Mouse (Mus musculus): ENCODE data around the gene Rcan2. TPM values are rescaled to one million over a fixed set of nuclear protein-coding genes. Genes with fewer than 3 reads are reported as not detected.

Rcan2 gene
- total RNA-seq, 2 experiments from 2014 or later, result 172 to 186 TPM

DNA sequence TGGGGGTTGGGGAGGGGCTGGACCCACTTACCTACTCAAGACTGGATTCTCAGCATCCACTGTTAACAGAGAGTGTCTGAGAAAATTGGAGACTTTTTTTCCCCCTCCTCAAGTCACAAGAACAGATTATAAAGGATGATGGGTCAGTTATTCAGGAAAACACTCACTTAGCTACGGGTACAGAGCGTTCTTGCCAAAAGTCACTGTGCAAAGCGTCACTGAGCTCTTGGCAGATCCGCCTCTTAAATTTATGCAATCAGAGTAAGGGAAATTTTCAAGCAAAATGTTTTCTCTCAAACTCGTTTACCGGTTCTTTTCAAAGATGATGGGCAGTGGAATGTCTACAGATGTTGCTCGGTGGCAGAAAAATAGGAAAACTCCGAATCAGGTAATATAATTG, 241.7 kb downstream of the Rcan2 start:
- intact Hi-C loops (cut with DNase I), result no loop called here
- DNase-seq (ENCODE audit: low spot score in 2 of 2), result no peak

- DNase-seq (ENCODE audit: low spot score in 2 of 2), result no peak
- intact Hi-C loops (cut with DNase I), result no loop called here
These were observed 252.3 kb downstream of the Rcan2 start for GRCm38 (mm10) chr17:44053427-44053826.

GRCm38 (mm10) chr17:44057123-44057522, 256.0 kb downstream of the Rcan2 start:
- no peak for DNase-seq (ENCODE audit: low spot score in 2 of 2)
- intact Hi-C loops (cut with DNase I), result no loop called here

- intact Hi-C loops (cut with DNase I), result no loop called here
- DNase-seq (ENCODE audit: low spot score in 2 of 2), result no peak
These were observed 257.0 kb downstream of the Rcan2 start for GRCm38 (mm10) chr17:44058145-44058544.

DNA sequence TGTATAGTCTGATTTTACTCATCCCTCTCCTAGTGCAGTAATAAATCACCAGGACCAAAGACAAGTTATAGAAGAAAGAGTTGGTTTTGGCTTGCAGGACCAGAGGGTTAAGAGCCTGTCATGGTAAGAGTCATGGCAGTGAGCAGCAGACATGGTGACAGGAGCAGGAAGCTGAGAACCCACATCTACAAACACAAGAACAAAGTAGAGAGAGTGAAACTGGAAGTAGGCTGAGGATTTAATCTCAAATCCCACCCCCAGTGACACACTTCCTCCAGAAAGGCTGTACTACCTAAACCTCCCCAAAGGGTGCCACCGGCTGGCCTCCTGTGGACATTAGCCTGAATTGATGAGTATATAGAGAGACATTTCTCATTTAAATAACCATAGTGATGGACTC, 259.6 kb downstream of the Rcan2 start:
- intact Hi-C loops (cut with DNase I), result no loop called here
- DNase-seq (ENCODE audit: low spot score in 2 of 2), result no peak

DNA sequence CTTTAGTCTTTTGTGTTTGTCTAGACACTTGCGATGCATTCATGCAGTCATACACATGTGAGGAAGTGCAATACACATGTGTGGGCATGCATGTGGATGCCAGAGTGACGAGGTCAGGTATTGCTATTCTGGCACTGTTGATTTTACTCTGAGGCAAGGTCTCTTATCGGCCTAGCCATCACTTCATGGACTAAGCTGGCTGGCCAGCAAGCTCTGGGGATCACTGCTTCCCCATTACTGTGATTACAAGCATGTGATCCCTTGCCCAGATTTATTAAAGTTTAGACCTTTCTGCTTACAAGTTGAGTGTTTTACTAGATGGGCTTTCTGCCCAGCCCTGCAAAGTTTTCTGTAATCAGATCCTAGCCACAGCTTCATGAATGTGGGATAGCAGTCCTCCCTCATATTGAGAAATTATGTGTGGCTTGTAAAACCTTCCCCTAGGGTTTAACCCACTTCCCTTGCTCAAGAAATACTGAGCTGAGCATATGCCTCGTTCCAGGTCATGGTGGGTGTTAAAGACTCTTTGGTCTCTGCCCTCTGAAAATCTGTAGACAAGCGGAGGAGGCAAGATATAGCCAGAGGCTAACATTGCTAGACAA, 260.2 kb downstream of the Rcan2 start:
- DNase-seq (ENCODE audit: low spot score in 2 of 2), result no peak
- intact Hi-C loops (cut with DNase I), result no loop called here

DNA sequence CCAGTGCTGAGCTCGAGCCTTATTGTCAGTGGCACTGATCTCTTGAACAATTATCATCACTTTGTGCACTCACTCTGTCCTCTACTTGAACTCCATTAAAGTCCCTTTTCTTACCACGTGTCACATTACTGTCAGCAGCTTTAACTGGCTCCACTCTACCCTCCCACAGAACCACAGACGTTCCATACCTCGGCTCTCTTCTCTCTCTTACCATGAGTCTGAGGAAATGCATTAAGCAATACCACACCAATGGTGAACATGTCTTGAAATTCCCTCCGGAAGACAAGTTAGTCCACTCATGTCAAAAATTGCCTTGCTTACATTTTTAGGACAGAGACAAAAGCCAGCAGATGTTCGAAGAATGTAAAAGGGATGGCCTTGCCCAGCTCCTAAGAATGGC, 267.7 kb downstream of the Rcan2 start:
- intact Hi-C loops (cut with DNase I), result no loop called here

DNA sequence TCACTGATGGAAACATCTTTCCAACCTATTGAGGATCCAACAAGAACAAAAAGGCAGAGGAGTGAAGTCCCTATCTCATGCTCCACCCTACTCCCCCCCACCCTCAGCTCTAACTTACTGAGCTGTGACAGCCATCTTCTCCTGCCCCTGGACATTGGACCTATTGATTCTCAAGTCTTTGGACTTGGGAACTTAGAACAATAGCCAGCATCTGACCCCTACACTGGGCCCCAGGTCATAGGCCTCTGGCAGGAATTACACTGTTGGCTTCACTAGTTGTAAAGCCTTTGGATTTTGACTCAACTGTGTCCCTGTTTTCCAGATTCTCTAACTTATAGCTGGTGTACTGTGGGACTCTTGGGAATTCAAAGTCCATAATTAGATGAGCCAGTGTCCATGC, 270.5 kb downstream of the Rcan2 start:
- intact Hi-C loops (cut with DNase I), result no loop called here
- DNase-seq (ENCODE audit: low spot score in 2 of 2), result no peak

More for the DNA sequence above, 267.7 kb downstream of the Rcan2 start:
- no peak for DNase-seq (ENCODE audit: low spot score in 2 of 2)

GRCm38 (mm10) chr17:44075601-44076000, 274.4 kb downstream of the Rcan2 start:
- DNase-seq (ENCODE audit: low spot score in 2 of 2), result no peak
- intact Hi-C loops (cut with DNase I), result no loop called here

GRCm38 (mm10) chr17:44076051-44076680, 275.0 kb downstream of the Rcan2 start:
- no peak for DNase-seq (ENCODE audit: low spot score in 2 of 2)
- intact Hi-C loops (cut with DNase I), result loop anchor here (1.0 kb wide), 1 partner anchor 54 kb away; no protein-coding TSS in a partner anchor

- intact Hi-C loops (cut with DNase I), result no loop called here
- DNase-seq (ENCODE audit: low spot score in 2 of 2), result no peak
These were observed 276.1 kb downstream of the Rcan2 start for GRCm38 (mm10) chr17:44077146-44077842.

DNA sequence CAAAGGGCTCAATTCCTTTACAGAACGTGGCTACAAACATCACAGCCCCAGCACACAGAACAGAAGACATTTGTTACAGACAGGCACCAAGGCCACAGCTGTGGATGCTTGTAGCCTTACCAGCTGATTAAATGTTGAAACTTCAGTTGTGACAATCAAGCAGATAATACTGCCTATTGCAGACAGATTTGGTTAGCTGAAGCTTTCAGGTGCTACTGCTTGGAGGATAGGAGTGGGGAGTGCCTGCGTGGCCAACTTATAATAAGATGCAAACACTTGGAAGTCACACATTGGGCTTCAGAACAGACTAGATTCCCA, 276.7 kb downstream of the Rcan2 start:
- intact Hi-C loops (cut with DNase I), result no loop called here
- no peak for DNase-seq (ENCODE audit: low spot score in 2 of 2)

DNA sequence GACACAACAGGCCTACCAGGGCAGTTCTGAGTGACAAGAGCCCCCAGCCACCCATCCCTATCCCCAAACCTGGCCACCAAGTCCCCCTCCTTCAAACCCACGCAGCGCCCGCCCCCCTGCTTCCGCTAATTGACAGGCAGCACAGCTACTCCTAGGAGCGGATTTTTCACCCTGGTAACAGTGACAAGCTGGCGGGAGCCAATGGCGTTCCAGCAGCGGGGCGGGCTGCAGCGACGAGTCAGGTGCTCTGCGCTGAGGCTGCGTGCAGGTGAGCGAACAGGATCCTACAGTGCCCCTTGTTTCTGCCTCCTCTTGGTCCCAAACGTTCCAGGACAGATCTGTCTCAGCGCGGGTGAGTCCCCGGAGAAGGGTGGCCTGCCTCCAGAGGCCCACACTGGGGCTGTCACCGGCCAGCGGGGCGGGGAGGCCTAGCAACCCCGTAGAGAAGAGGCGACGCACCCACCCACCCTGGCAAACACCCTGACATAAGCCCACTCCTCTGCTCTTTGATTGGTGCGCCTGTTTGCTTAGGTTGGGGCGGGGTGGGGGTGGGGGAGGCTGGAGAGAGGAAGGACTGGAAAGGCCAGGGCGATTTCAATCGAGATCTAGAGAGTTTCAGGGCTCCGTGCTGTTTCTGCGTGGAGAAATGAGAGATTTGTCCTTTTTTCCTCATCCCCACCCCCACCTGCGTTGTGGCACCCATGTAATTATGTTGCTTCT, 277.6 kb downstream of the Rcan2 start, which contains the start of gene Enpp5:
Enpp5 (plus strand) TSS at position 183 of the 720 bp plus-strand sequence.
- DNase-seq (ENCODE audit: low spot score in 2 of 2), result peak; percentile 90
- intact Hi-C loops (cut with DNase I), result no loop called here

DNA sequence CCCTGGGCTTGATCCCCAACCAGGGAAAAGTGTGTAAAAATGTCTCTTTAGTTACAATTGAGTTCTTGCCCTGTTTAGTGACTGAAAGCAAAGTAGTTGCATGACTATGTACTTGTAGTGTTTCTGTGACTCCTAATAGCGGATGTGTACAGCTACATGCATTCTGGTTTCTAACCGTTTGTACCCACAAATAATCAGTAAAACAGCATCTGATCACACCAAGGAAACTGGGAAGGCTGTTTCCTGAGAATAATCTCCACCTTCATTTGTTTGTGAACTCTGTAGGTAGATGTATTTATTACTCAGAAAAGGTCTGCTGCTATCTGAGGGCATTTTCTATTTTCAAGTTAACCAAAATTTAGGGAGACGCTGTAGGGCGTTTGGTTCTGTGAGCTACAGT, 282.0 kb downstream of the Rcan2 start:
- DNase-seq (ENCODE audit: low spot score in 2 of 2), result no peak
- intact Hi-C loops (cut with DNase I), result no loop called here

GRCm38 (mm10) chr17:44088226-44088625, 287.1 kb downstream of the Rcan2 start:
- intact Hi-C loops (cut with DNase I), result no loop called here
- no peak for DNase-seq (ENCODE audit: low spot score in 2 of 2)

Other genes with a start within 250 kb of the Rcan2 start
- gene Pla2g7, start 233.3 kb upstream of the Rcan2 start, total RNA-seq (2021), result 10 to 100 TPM; 72.1 to 86.8 TPM
- gene Tdrd6, start 171.1 kb upstream of the Rcan2 start, total RNA-seq (2021), result under 1 TPM; 0.29 to 0.49 TPM
- gene Slc25a27, start 134.1 kb upstream of the Rcan2 start, total RNA-seq (2021), result 10 to 100 TPM; 37.5 to 55.3 TPM
- gene Cyp39a1, start 133.9 kb upstream of the Rcan2 start, total RNA-seq (2021), result 1 to 10 TPM; 2.2 to 2.3 TPM